Mouse (Mus musculus): Measurements from ENCODE around the gene Cox5a. TPM values are rescaled to one million over a fixed set of nuclear protein-coding genes. Genes with fewer than 3 reads are reported as not detected.

Cox5a gene
- polyA plus RNA-seq, 1 experiment from 2014 or later, result 1,178 TPM

- Histone ChIP-seq H3K36me3 (ENCODE audit: control insufficient read depth, insufficient read depth, low read length) (peaks cover 23% of the 10 kb centered on the region), H3K9ac (ENCODE audit: low read depth, low read length) (no peak overlapping the region), H3K4me2 (no peak overlapping the region), H3K4me3 (ENCODE audit: low read depth, low read length) (no peak overlapping the region), H3K27ac (ENCODE audit: low read depth, low read length) (no peak overlapping the region), H3K9me3 (replicated peaks; ENCODE audit: control insufficient read depth, low read length) (no peaks in the 10 kb centered on the region), H3K4me1 (ENCODE audit: control insufficient read depth, insufficient read depth, low read length) (peaks cover 7% of the 10 kb centered on the region), H3K27me3 (ENCODE audit: control insufficient read depth, insufficient read depth, low read length) (no peaks in the 10 kb centered on the region)
- no peak for ATAC-seq (replicated peaks; ENCODE audit: insufficient number of reproducible peaks, low FRiP score, low TSS enrichment)
- 84% methylated on average over 5 of the region's 5 CpGs for WGBS (ENCODE audit: insufficient replicate concordance)
These were observed 15.3 kb downstream of the Cox5a start for GRCm38 (mm10) chr9:57536362-57536761.

GRCm38 (mm10) chr9:57537044-57537727 lies 16.1 kb downstream of the Cox5a start, which contains the start of gene Fam219b:
Gene Fam219b (plus strand): TSS chr9:57537528.
- WGBS (ENCODE audit: insufficient replicate concordance), result 1% methylated on average over 45 of the region's 45 CpGs
- peaks cover 7% of the 10 kb centered on the region for H3K4me1 ChIP-seq (ENCODE audit: control insufficient read depth, insufficient read depth, low read length)
- H3K27ac ChIP-seq (ENCODE audit: low read depth, low read length), result peak within 1 kb of the TSS; percentile 71
- no peaks in the 10 kb centered on the region for H3K9me3 ChIP-seq (replicated peaks; ENCODE audit: control insufficient read depth, low read length)
- H3K4me2 ChIP-seq, result peak within 1 kb of the TSS; percentile 72
- peak within 1 kb of the TSS; percentile 84 for H3K4me3 ChIP-seq (ENCODE audit: low read depth, low read length)
- peaks cover 18% of the 10 kb centered on the region for H3K36me3 ChIP-seq (ENCODE audit: control insufficient read depth, insufficient read depth, low read length)
- ATAC-seq (replicated peaks; ENCODE audit: insufficient number of reproducible peaks, low FRiP score, low TSS enrichment), result peak; percentile 84
- no peaks in the 10 kb centered on the region for H3K27me3 ChIP-seq (ENCODE audit: control insufficient read depth, insufficient read depth, low read length)
- peak within 1 kb of the TSS; percentile 91 for H3K9ac ChIP-seq (ENCODE audit: low read depth, low read length)

- Histone ChIP-seq H3K27me3 (ENCODE audit: control insufficient read depth, insufficient read depth, low read length) (no peaks in the 10 kb centered on the region), H3K9ac (ENCODE audit: low read depth, low read length) (peak overlapping the region; percentile 91), H3K4me2 (peak overlapping the region; percentile 72), H3K36me3 (ENCODE audit: control insufficient read depth, insufficient read depth, low read length) (peaks cover 12% of the 10 kb centered on the region), H3K4me1 (ENCODE audit: control insufficient read depth, insufficient read depth, low read length) (peaks cover 7% of the 10 kb centered on the region), H3K27ac (ENCODE audit: low read depth, low read length) (peak overlapping the region; percentile 71), H3K9me3 (replicated peaks; ENCODE audit: control insufficient read depth, low read length) (no peaks in the 10 kb centered on the region), H3K4me3 (ENCODE audit: low read depth, low read length) (peak overlapping the region; percentile 84)
- peak; percentile 39; the same call in 1 of the 2 replicates for ATAC-seq (replicated peaks; ENCODE audit: insufficient number of reproducible peaks, low FRiP score, low TSS enrichment)
- 0% methylated on average over 24 of the region's 24 CpGs for WGBS (ENCODE audit: insufficient replicate concordance)
These were observed 16.7 kb downstream of the Cox5a start for GRCm38 (mm10) chr9:57537728-57538181.

GRCm38 (mm10) chr9:57539550-57539949 lies 18.5 kb downstream of the Cox5a start:
- H3K27me3 ChIP-seq (ENCODE audit: control insufficient read depth, insufficient read depth, low read length), result no peaks in the 10 kb centered on the region
- peaks cover 7% of the 10 kb centered on the region for H3K4me1 ChIP-seq (ENCODE audit: control insufficient read depth, insufficient read depth, low read length)
- no peak overlapping the region for H3K4me2 ChIP-seq
- H3K9me3 ChIP-seq (replicated peaks; ENCODE audit: control insufficient read depth, low read length), result no peaks in the 10 kb centered on the region
- H3K4me3 ChIP-seq (ENCODE audit: low read depth, low read length), result no peak overlapping the region
- H3K27ac ChIP-seq (ENCODE audit: low read depth, low read length), result no peak overlapping the region
- no peak for ATAC-seq (replicated peaks; ENCODE audit: insufficient number of reproducible peaks, low FRiP score, low TSS enrichment)
- H3K36me3 ChIP-seq (ENCODE audit: control insufficient read depth, insufficient read depth, low read length), result peaks cover 17% of the 10 kb centered on the region
- no peak overlapping the region for H3K9ac ChIP-seq (ENCODE audit: low read depth, low read length)
- WGBS (ENCODE audit: insufficient replicate concordance), result 86% methylated on average over 2 of the region's 2 CpGs

GRCm38 (mm10) chr9:57541312-57541711 lies 20.2 kb downstream of the Cox5a start:
- Histone ChIP-seq H3K9me3 (replicated peaks; ENCODE audit: control insufficient read depth, low read length) (no peaks in the 10 kb centered on the region), H3K27me3 (ENCODE audit: control insufficient read depth, insufficient read depth, low read length) (no peaks in the 10 kb centered on the region), H3K4me3 (ENCODE audit: low read depth, low read length) (no peak overlapping the region), H3K4me1 (ENCODE audit: control insufficient read depth, insufficient read depth, low read length) (peaks cover 7% of the 10 kb centered on the region), H3K4me2 (no peak overlapping the region), H3K36me3 (ENCODE audit: control insufficient read depth, insufficient read depth, low read length) (peaks cover 33% of the 10 kb centered on the region), H3K9ac (ENCODE audit: low read depth, low read length) (no peak overlapping the region), H3K27ac (ENCODE audit: low read depth, low read length) (no peak overlapping the region)
- WGBS (ENCODE audit: insufficient replicate concordance), result 9% methylated on average over 1 of the region's 1 CpGs
- ATAC-seq (replicated peaks; ENCODE audit: insufficient number of reproducible peaks, low FRiP score, low TSS enrichment), result no peak

- Histone ChIP-seq H3K4me2 (no peak overlapping the region), H3K36me3 (ENCODE audit: control insufficient read depth, insufficient read depth, low read length) (peaks cover 35% of the 10 kb centered on the region), H3K27me3 (ENCODE audit: control insufficient read depth, insufficient read depth, low read length) (no peaks in the 10 kb centered on the region), H3K4me3 (ENCODE audit: low read depth, low read length) (no peak overlapping the region), H3K27ac (ENCODE audit: low read depth, low read length) (no peak overlapping the region), H3K9me3 (replicated peaks; ENCODE audit: control insufficient read depth, low read length) (no peaks in the 10 kb centered on the region), H3K4me1 (ENCODE audit: control insufficient read depth, insufficient read depth, low read length) (peaks cover 3% of the 10 kb centered on the region), H3K9ac (ENCODE audit: low read depth, low read length) (no peak overlapping the region)
- 71% methylated on average over 3 of the region's 3 CpGs for WGBS (ENCODE audit: insufficient replicate concordance)
- no peak for ATAC-seq (replicated peaks; ENCODE audit: insufficient number of reproducible peaks, low FRiP score, low TSS enrichment)
These were observed 22.9 kb downstream of the Cox5a start for GRCm38 (mm10) chr9:57543951-57544350.

- 51% methylated on average over 5 of the region's 5 CpGs for WGBS (ENCODE audit: insufficient replicate concordance)
- ATAC-seq (replicated peaks; ENCODE audit: insufficient number of reproducible peaks, low FRiP score, low TSS enrichment), result no peak
- Histone ChIP-seq H3K36me3 (ENCODE audit: control insufficient read depth, insufficient read depth, low read length) (peaks cover 33% of the 10 kb centered on the region), H3K9me3 (replicated peaks; ENCODE audit: control insufficient read depth, low read length) (no peaks in the 10 kb centered on the region), H3K27me3 (ENCODE audit: control insufficient read depth, insufficient read depth, low read length) (no peaks in the 10 kb centered on the region), H3K9ac (ENCODE audit: low read depth, low read length) (no peak overlapping the region), H3K27ac (ENCODE audit: low read depth, low read length) (no peak overlapping the region), H3K4me2 (no peak overlapping the region), H3K4me1 (ENCODE audit: control insufficient read depth, insufficient read depth, low read length) (peaks cover 17% of the 10 kb centered on the region), H3K4me3 (ENCODE audit: low read depth, low read length) (no peak overlapping the region)
These were observed 26.2 kb downstream of the Cox5a start for GRCm38 (mm10) chr9:57547287-57547686.

GRCm38 (mm10) chr9:57547869-57548268 lies 26.8 kb downstream of the Cox5a start:
- Histone ChIP-seq H3K27me3 (ENCODE audit: control insufficient read depth, insufficient read depth, low read length) (no peaks in the 10 kb centered on the region), H3K36me3 (ENCODE audit: control insufficient read depth, insufficient read depth, low read length) (peaks cover 33% of the 10 kb centered on the region), H3K27ac (ENCODE audit: low read depth, low read length) (no peak overlapping the region), H3K9me3 (replicated peaks; ENCODE audit: control insufficient read depth, low read length) (no peaks in the 10 kb centered on the region), H3K4me3 (ENCODE audit: low read depth, low read length) (no peak overlapping the region), H3K9ac (ENCODE audit: low read depth, low read length) (no peak overlapping the region), H3K4me1 (ENCODE audit: control insufficient read depth, insufficient read depth, low read length) (peaks cover 17% of the 10 kb centered on the region), H3K4me2 (no peak overlapping the region)
- 88% methylated on average over 11 of the region's 11 CpGs for WGBS (ENCODE audit: insufficient replicate concordance)
- no peak for ATAC-seq (replicated peaks; ENCODE audit: insufficient number of reproducible peaks, low FRiP score, low TSS enrichment)

- Histone ChIP-seq H3K4me1 (ENCODE audit: control insufficient read depth, insufficient read depth, low read length) (peaks cover 17% of the 10 kb centered on the region), H3K4me3 (ENCODE audit: low read depth, low read length) (no peak overlapping the region), H3K4me2 (no peak overlapping the region), H3K36me3 (ENCODE audit: control insufficient read depth, insufficient read depth, low read length) (peaks cover 24% of the 10 kb centered on the region), H3K9ac (ENCODE audit: low read depth, low read length) (no peak overlapping the region), H3K9me3 (replicated peaks; ENCODE audit: control insufficient read depth, low read length) (no peaks in the 10 kb centered on the region), H3K27ac (ENCODE audit: low read depth, low read length) (no peak overlapping the region), H3K27me3 (ENCODE audit: control insufficient read depth, insufficient read depth, low read length) (no peaks in the 10 kb centered on the region)
- WGBS (ENCODE audit: insufficient replicate concordance), result 93% methylated on average over 4 of the region's 4 CpGs
- no peak for ATAC-seq (replicated peaks; ENCODE audit: insufficient number of reproducible peaks, low FRiP score, low TSS enrichment)
These were observed 28.1 kb downstream of the Cox5a start for GRCm38 (mm10) chr9:57549186-57549585.
